Mouse (Mus musculus): Measurements from ENCODE around the gene Bcdin3d.

Bcdin3d gene

GRCm38 (mm10) chr15:99440112-99440815, 34.3 kb downstream of the Bcdin3d start:
- no peak for DNase-seq (ENCODE audit: low spot score in 2 of 2)

- DNase-seq (ENCODE audit: low spot score in 2 of 2): no peak
Measured at GRCm38 (mm10) chr15:99438966-99439698, 35.4 kb downstream of the Bcdin3d start.

GRCm38 (mm10) chr15:99433913-99434312, 40.6 kb downstream of the Bcdin3d start:
- no peak for DNase-seq (ENCODE audit: low spot score in 2 of 2)

- no peak for DNase-seq (ENCODE audit: low spot score in 2 of 2)
Measured at GRCm38 (mm10) chr15:99433081-99433718, 41.3 kb downstream of the Bcdin3d start.

GRCm38 (mm10) chr15:99431967-99432366, 42.6 kb downstream of the Bcdin3d start:
- DNase-seq (ENCODE audit: low spot score in 2 of 2): no peak

- DNase-seq (ENCODE audit: low spot score in 2 of 2): no peak
Measured at GRCm38 (mm10) chr15:99431504-99431903, 43.0 kb downstream of the Bcdin3d start.

GRCm38 (mm10) chr15:99431063-99431462, 43.5 kb downstream of the Bcdin3d start:
- no peak for DNase-seq (ENCODE audit: low spot score in 2 of 2)

- no peak for DNase-seq (ENCODE audit: low spot score in 2 of 2)
Measured at GRCm38 (mm10) chr15:99430394-99430793, 44.1 kb downstream of the Bcdin3d start.

- no peak for DNase-seq (ENCODE audit: low spot score in 2 of 2)
Measured at GRCm38 (mm10) chr15:99423884-99424283, 50.6 kb downstream of the Bcdin3d start.

- no peak for DNase-seq (ENCODE audit: low spot score in 2 of 2)
Measured at GRCm38 (mm10) chr15:99423131-99423530, 51.4 kb downstream of the Bcdin3d start.

- DNase-seq (ENCODE audit: low spot score in 2 of 2): no peak
Measured at GRCm38 (mm10) chr15:99422551-99422950, 52.0 kb downstream of the Bcdin3d start.

GRCm38 (mm10) chr15:99421676-99422075, 52.9 kb downstream of the Bcdin3d start:
- no peak for DNase-seq (ENCODE audit: low spot score in 2 of 2)

- DNase-seq (ENCODE audit: low spot score in 2 of 2): no peak
Measured at GRCm38 (mm10) chr15:99421152-99421551, 53.4 kb downstream of the Bcdin3d start.

- DNase-seq (ENCODE audit: low spot score in 2 of 2): peak in 1 of 2 experiments; percentile 12
Measured at GRCm38 (mm10) chr15:99420521-99421014, 54.0 kb downstream of the Bcdin3d start.

- no peak for DNase-seq (ENCODE audit: low spot score in 2 of 2)
Measured at GRCm38 (mm10) chr15:99420101-99420500, 54.4 kb downstream of the Bcdin3d start.

All from thymus, postnatal 10 days (tissue).